Mouse (Mus musculus) liver, embryonic 14.5 days (tissue): ENCODE measurements around the gene Cblc.

ENCODE experiments used
- CTCF ChIP-seq: IDR thresholded peaks from 2 replicates; pipeline ENCODE4 v1.5.1; 2016; ENCODE audit warnings: antibody characterized with exemption, low read depth, control low read depth
- EP300 ChIP-seq: IDR thresholded peaks from 2 replicates; pipeline ENCODE4 v1.6.1; 2016; ENCODE audit warnings: antibody characterized with exemption, low read depth

GRCm38 (mm10) chr7:19836843-19837242 is 40.2 kb upstream of the Cblc start:
- TF ChIP-seq CTCF (no peak), EP300 (no peak)
